Mouse (Mus musculus) ES-Bruce4 (cell line): ENCODE results near the gene Msrb3.

ENCODE experiments used
- CTCF ChIP-seq: IDR thresholded peaks from one replicate; pipeline ENCODE4 v1.8.1; 2011; ENCODE audit warnings: low read depth, low read length
- POLR2A ChIP-seq: IDR thresholded peaks from one replicate; pipeline ENCODE4 v1.8.1; 2011; ENCODE audit warnings: low read length; ENCODE audit not compliant: insufficient read depth

DNA sequence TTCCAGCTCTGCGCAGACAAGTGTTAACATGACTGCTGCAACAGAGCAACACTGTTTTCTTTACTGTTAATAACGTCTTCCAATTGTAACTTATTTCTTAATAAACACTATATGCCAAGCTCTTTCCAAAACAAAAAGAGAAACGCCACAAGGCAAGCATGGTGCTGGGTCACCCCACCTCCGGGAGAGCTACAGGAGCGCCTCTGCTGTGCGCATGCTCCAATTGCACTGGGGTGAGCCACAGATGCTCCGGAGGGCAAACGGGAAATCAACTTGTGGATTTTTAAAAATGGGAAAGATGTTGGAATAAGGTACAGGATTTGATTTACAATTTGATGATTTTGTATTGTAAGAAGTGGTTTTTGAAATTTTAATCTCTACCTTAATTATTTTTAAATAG lies 27.3 kb upstream of the Msrb3 start:
- no peak for TF ChIP-seq CTCF
- no peak for TF ChIP-seq POLR2A
